Mouse (Mus musculus) MEL (cell line): Measurements from ENCODE around the gene Hmmr. TPM values are rescaled to one million over a fixed set of nuclear protein-coding genes. Genes with fewer than 3 reads are reported as not detected.

Source experiments
- DNase-seq: peaks from one replicate; pipeline ENCODE4 v3.0.0; 2011; ENCODE audit warnings: low read depth, low spot score
- H3K27ac ChIP-seq: 2 replicates; pipeline ENCODE4 v1.5.1; 2012; ENCODE audit warnings: low read depth, mild to moderate bottlenecking, control low read depth, low read length, moderate library complexity; ENCODE audit not compliant: control insufficient read depth
- H3K27me3 ChIP-seq, 2 experiments: fragments of 150-350 bp in 1 of 2; sonication (generic) in 1 of 2; 2 replicates each; pipeline ENCODE4 v1.6.1; 2012; ENCODE audit warnings: low read length in 2 of 2, mild to moderate bottlenecking in 2 of 2, improper control_type of control experiment in 1 of 2, moderate library complexity in 1 of 2; ENCODE audit not compliant: insufficient read depth in 2 of 2, control insufficient read depth in 1 of 2
- H3K36me3 ChIP-seq, 2 experiments: 2 replicates each; pipeline ENCODE4 v1.6.1; 2012 to 2014; ENCODE audit warnings: low read length in 2 of 2, improper control_type of control experiment in 1 of 2, inconsistent platforms in 1 of 2, mild to moderate bottlenecking in 1 of 2; ENCODE audit not compliant: insufficient read depth in 2 of 2, control insufficient read depth in 1 of 2
- H3K4me1 ChIP-seq, 2 experiments: fragments of 150-350 bp in 1 of 2; sonication (generic) in 1 of 2; 2 replicates each; pipeline ENCODE4 v1.6.1; 2012; ENCODE audit warnings: low read length in 2 of 2, improper control_type of control experiment in 1 of 2, mild to moderate bottlenecking in 1 of 2; ENCODE audit not compliant: insufficient read depth in 2 of 2, control insufficient read depth in 1 of 2
- H3K4me3 ChIP-seq, 2 experiments: fragments of 150-350 bp in 1 of 2; sonication (generic) in 1 of 2; 2 replicates each; pipeline ENCODE4 v1.5.1; 2012; ENCODE audit warnings: low read depth in 2 of 2, low read length in 2 of 2, mild to moderate bottlenecking in 2 of 2, moderate library complexity in 2 of 2, control low read depth in 1 of 2, improper control_type of control experiment in 1 of 2; ENCODE audit not compliant: control insufficient read depth in 1 of 2, insufficient read depth in 1 of 2
- H3K79me2 ChIP-seq: 2 replicates; pipeline ENCODE4 v1.6.1; 2012; ENCODE audit warnings: mild to moderate bottlenecking, low read length, moderate library complexity; ENCODE audit not compliant: control insufficient read depth, poor library complexity, insufficient read depth
- H3K9ac ChIP-seq: 2 replicates; pipeline ENCODE4 v1.6.1; 2012; ENCODE audit warnings: low read depth, mild to moderate bottlenecking, control low read depth, low read length, moderate library complexity; ENCODE audit not compliant: control insufficient read depth, poor library complexity, severe bottlenecking
- H3K9me3 ChIP-seq: fragments of 150-350 bp; sonication (generic); replicated peaks from 2 replicates; pipeline ENCODE4 v1.6.1; 2012; ENCODE audit warnings: mild to moderate bottlenecking, low read length, improper control_type of control experiment, moderate library complexity; ENCODE audit not compliant: insufficient read depth
- CHD1 ChIP-seq: IDR thresholded peaks from 2 replicates; pipeline ENCODE4 v1.6.1; 2012; ENCODE audit warnings: low read depth, mild to moderate bottlenecking, inconsistent platforms, low read length, improper control_type of control experiment
- CTCF ChIP-seq, 3 experiments: IDR thresholded peaks in 2 of 3; conservative IDR thresholded peaks in 1 of 3; 2 replicates each; pipeline ENCODE4 v1.5.1; 2011 to 2012; ENCODE audit warnings: low read length in 3 of 3, low read depth in 2 of 3, mild to moderate bottlenecking in 2 of 3, improper control_type of control experiment in 1 of 3, inconsistent platforms in 1 of 3, mixed read lengths in 1 of 3, moderate library complexity in 1 of 3; ENCODE audit not compliant: control insufficient read depth in 1 of 3, insufficient read depth in 1 of 3, poor library complexity in 1 of 3, severe bottlenecking in 1 of 3
- EP300 ChIP-seq, 2 experiments: IDR thresholded peaks; 2 replicates each; pipeline ENCODE4 v1.6.1; 2011; ENCODE audit warnings: improper control_type of control experiment in 2 of 2, low read length in 2 of 2, low read depth in 1 of 2, mild to moderate bottlenecking in 1 of 2
- GABPA ChIP-seq: IDR thresholded peaks from 2 replicates; pipeline ENCODE4 v1.6.1; 2012; ENCODE audit warnings: low read depth, mild to moderate bottlenecking, inconsistent platforms, low read length, improper control_type of control experiment, moderate library complexity
- GATA1 ChIP-seq: IDR thresholded peaks from 2 replicates; pipeline ENCODE4 v1.6.1; 2011; ENCODE audit warnings: low read depth, low read length, improper control_type of control experiment
- HCFC1 ChIP-seq: IDR thresholded peaks from 2 replicates; pipeline ENCODE4 v1.6.1; 2012; ENCODE audit warnings: low read depth, mild to moderate bottlenecking, inconsistent platforms, low read length, improper control_type of control experiment, moderate library complexity
- KAT2A ChIP-seq: conservative IDR thresholded peaks from 2 replicates; pipeline ENCODE4 v1.6.1; 2012; ENCODE audit warnings: low read depth, low read length, improper control_type of control experiment, inconsistent platforms
- MAZ ChIP-seq: IDR thresholded peaks from 2 replicates; pipeline ENCODE4 v1.6.1; 2012; ENCODE audit warnings: low read depth, mild to moderate bottlenecking, inconsistent platforms, low read length, improper control_type of control experiment
- NELFE ChIP-seq: IDR thresholded peaks from 2 replicates; pipeline ENCODE4 v1.6.1; 2011; ENCODE audit warnings: low read depth, low read length, improper control_type of control experiment
- POLR2A ChIP-seq, 2 experiments: IDR thresholded peaks; 2 replicates each; pipeline ENCODE4 v1.6.1; 2011 to 2012; ENCODE audit warnings: low read length in 2 of 2, mild to moderate bottlenecking in 2 of 2, control low read depth in 1 of 2, improper control_type of control experiment in 1 of 2, low read depth in 1 of 2, moderate library complexity in 1 of 2; ENCODE audit not compliant: control insufficient read depth in 1 of 2, insufficient read depth in 1 of 2, poor library complexity in 1 of 2
- POLR2AphosphoS2 ChIP-seq: IDR thresholded peaks from 2 replicates; pipeline ENCODE4 v1.6.1; 2011; ENCODE audit warnings: low read length, improper control_type of control experiment
- POLR2AphosphoS5 ChIP-seq: IDR thresholded peaks from 2 replicates; pipeline ENCODE4 v1.6.1; 2012; ENCODE audit warnings: low read depth, borderline replicate concordance, mild to moderate bottlenecking, inconsistent platforms, low read length, moderate library complexity, mixed read lengths
- ZKSCAN1 ChIP-seq: IDR thresholded peaks from 2 replicates; pipeline ENCODE4 v1.6.1; 2012; ENCODE audit warnings: low read depth, mild to moderate bottlenecking, inconsistent platforms, low read length, improper control_type of control experiment, moderate library complexity
- ZMIZ1 ChIP-seq: IDR thresholded peaks from 2 replicates; pipeline ENCODE4 v1.6.1; 2012; ENCODE audit warnings: low read depth, mild to moderate bottlenecking, inconsistent platforms, low read length, improper control_type of control experiment, moderate library complexity
- ZNF384 ChIP-seq: IDR thresholded peaks from 2 replicates; pipeline ENCODE4 v1.6.1; 2012; ENCODE audit warnings: low read depth, mild to moderate bottlenecking, inconsistent platforms, low read length, improper control_type of control experiment
- polyA plus RNA-seq, 2 experiments: library from polyadenylated mRNA; stranded (reverse) in 1 of 2; unstranded in 1 of 2; fragments of >175 nt in 1 of 2; fragments of >200 nt in 1 of 2; gene quantifications; 2 replicates each; pipeline versions ENCODE4 v1.2.1 to v1.2.4; 2012; ENCODE audit warnings: low replicate concordance in 2 of 2, low read depth in 1 of 2; ENCODE audit not compliant: insufficient read length in 2 of 2, insufficient read depth in 1 of 2, missing spikeins in 1 of 2
- total RNA-seq: library from RNA; depleted of rRNA; stranded (reverse); fragments of 300-350 nt; gene quantifications from 2 replicates; pipeline ENCODE4 v1.2.3, GENCODE M21; 2012

Gene Hmmr
- total and polyA plus RNA-seq, 3 experiments, result 40.6 to 74.5 (median 55.6) TPM

- no peak for DNase-seq
- H3K4me1 ChIP-seq, result no peaks in the 10 kb centered on the region
- H3K36me3 ChIP-seq, result peaks cover 0 to 12% of the 10 kb centered on the region in 2 experiments; a peak in 2 of 4 replicates
- H3K79me2 ChIP-seq, result no peaks in the 10 kb centered on the region
- H3K9me3 ChIP-seq, result no peaks in the 10 kb centered on the region
- H3K27ac ChIP-seq, result no peak overlapping the region
- no peak overlapping the region for H3K4me3 ChIP-seq
- no peak overlapping the region for H3K9ac ChIP-seq
- no peaks in the 10 kb centered on the region for H3K27me3 ChIP-seq
- TF ChIP-seq ZKSCAN1, result no peak
- no peak for TF ChIP-seq MAZ
- TF ChIP-seq EP300 (IDR thresholded peaks at IDR 0.05; ENCODE audit: low read depth in 1 of 2, low read length in 2 of 2), result no peak
- no peak for TF ChIP-seq KAT2A
- TF ChIP-seq NELFE, result no peak
- no peak for TF ChIP-seq GATA1
- TF ChIP-seq HCFC1, result no peak
- TF ChIP-seq GABPA, result no peak
- no peak for TF ChIP-seq CHD1
- TF ChIP-seq POLR2AphosphoS2, result no peak
- TF ChIP-seq ZMIZ1, result no peak
- no peak for TF ChIP-seq CTCF (IDR thresholded peaks at IDR 0.05 in 2 of 3, conservative IDR thresholded peaks at IDR 0.05 in 1 of 3; ENCODE audit: control insufficient read depth in 1 of 3, insufficient read depth in 1 of 3, low read depth in 2 of 3, low read length in 3 of 3, poor library complexity in 1 of 3, severe bottlenecking in 1 of 3)
- TF ChIP-seq ZNF384, result no peak
- TF ChIP-seq POLR2AphosphoS5, result no peak
Observed at GRCm38 (mm10) chr11:40744348-40744747, 11.1 kb upstream of the Hmmr start.

GRCm38 (mm10) chr11:40741605-40742262 lies 8.5 kb upstream of the Hmmr start:
- Histone ChIP-seq H3K27me3 (no peaks in the 10 kb centered on the region), H3K4me1 (no peaks in the 10 kb centered on the region), H3K4me3 (no peak overlapping the region), H3K79me2 (0 out of 2 replicates have a peak, but pooled peaks cover 3% of the 10 kb centered on the region), H3K9me3 (no peaks in the 10 kb centered on the region), H3K27ac (no peak overlapping the region), H3K36me3 (peaks cover 0 to 34% of the 10 kb centered on the region in 2 experiments; a peak in 2 of 4 replicates), H3K9ac (no peak overlapping the region)
- TF ChIP-seq ZMIZ1, result no peak
- peak in 1 of 2 experiments; percentile 30; a peak in 1 of 4 replicates for TF ChIP-seq POLR2A (IDR thresholded peaks at IDR 0.05; ENCODE audit: control insufficient read depth in 1 of 2, insufficient read depth in 1 of 2, low read depth in 1 of 2, low read length in 2 of 2, poor library complexity in 1 of 2)
- TF ChIP-seq POLR2AphosphoS2, result peak; percentile 57
- DNase-seq, result no peak
